Mouse (Mus musculus) liver, postnatal 0 days (tissue): ENCODE data around the gene Dlg3.

ENCODE experiments used
- CTCF ChIP-seq: sonication (generic); IDR thresholded peaks from 2 replicates; pipeline ENCODE4 v1.5.1; 2016; ENCODE audit warnings: antibody characterized with exemption, low read depth
- EP300 ChIP-seq: IDR thresholded peaks from 2 replicates; pipeline ENCODE4 v1.6.1; 2016; ENCODE audit warnings: antibody characterized with exemption, low read depth, mild to moderate bottlenecking

- TF ChIP-seq CTCF (no peak), EP300 (no peak)
Observed at GRCm38 (mm10) chrX:100730266-100730665, 37.3 kb upstream of the Dlg3 start.
